Mouse (Mus musculus) E14TG2a.4 (cell line): Measurements from ENCODE around the gene Cyb5d1.

Source experiments
- CTCF ChIP-seq: conservative IDR thresholded peaks from 2 replicates; pipeline ENCODE4 v1.5.1; 2014; ENCODE audit warnings: low read length
- NANOG ChIP-seq: IDR thresholded peaks from 2 replicates; pipeline ENCODE4 v1.6.1; 2014; ENCODE audit warnings: borderline replicate concordance, low read length, mixed read lengths
- POU5F1 ChIP-seq: IDR thresholded peaks from 2 replicates; pipeline ENCODE4 v1.6.1; 2014; ENCODE audit warnings: low read length, borderline replicate concordance

DNA sequence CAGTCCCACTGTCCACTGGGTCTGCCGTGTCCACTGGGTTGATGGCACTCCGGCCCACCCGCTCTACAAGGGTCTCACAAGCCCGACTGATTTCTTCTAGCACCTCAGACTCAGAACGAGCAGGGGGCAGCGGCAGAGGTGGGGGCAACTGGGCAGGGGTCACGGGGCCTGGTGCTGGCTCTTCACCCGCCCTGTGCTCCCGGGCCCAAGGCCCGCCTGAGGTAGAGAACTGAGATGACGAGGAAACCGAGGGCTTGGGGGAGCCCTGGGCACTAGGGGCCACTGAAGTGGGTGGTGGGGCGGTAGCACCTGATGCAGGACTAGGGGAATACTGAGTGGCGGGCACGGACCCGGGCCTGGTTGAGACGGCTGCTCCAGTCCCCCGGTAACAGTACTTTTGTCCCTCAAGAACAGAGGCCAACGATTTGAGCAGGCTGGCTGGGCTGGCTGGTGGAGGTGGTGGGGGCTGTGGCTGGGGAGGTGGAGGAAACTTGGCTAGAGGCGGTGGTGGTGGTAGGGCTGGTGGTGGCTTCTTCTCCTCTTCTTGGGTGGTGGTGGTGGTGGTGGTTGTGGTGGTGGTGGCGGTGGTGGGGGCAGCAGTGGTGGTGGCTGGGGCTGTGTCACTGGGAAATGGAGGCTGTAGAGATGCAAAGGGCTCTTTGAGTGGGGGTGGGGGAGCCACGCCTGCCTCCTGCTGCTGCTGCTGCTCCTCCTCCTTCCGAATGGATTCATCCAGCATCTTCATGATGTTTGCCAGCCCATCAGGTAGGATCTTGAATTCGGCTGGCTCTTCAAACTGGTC lies 9.4 kb upstream of the Cyb5d1 start:
- TF ChIP-seq CTCF: no peak
- TF ChIP-seq POU5F1: no peak
- TF ChIP-seq NANOG: no peak
